Mouse (Mus musculus): Measurements from ENCODE around the gene Olfr1258.

Olfr1258 gene

GRCm38 (mm10) chr2:89927009-89927408 lies at the start of gene Olfr1258:
Olfr1258 (plus strand) TSS chr2:89927309.
- DNase-seq, result no peak

- DNase-seq, result no peak
These were observed 49.0 kb upstream of the Olfr1258 start, which contains the start of gene Olfr1257 for GRCm38 (mm10) chr2:89878137-89878536. Olfr1257 (plus strand) TSS chr2:89878437.

- peak; percentile 59 for DNase-seq
These were observed 14.5 kb upstream of the Olfr1258 start for GRCm38 (mm10) chr2:89912616-89913015.

GRCm38 (mm10) chr2:89948564-89948963 lies 21.5 kb downstream of the Olfr1258 start, which contains the start of gene Olfr1259:
Olfr1259 (minus strand) TSS chr2:89948664.
- DNase-seq, result no peak

GRCm38 (mm10) chr2:89974184-89974583 lies 47.1 kb downstream of the Olfr1258 start, which contains the start of gene Olfr1260:
Olfr1260 (plus strand) TSS chr2:89974340.
- DNase-seq, result no peak

- DNase-seq, result no peak
These were observed 50.6 kb downstream of the Olfr1258 start for GRCm38 (mm10) chr2:89977709-89978108.
